Mouse (Mus musculus): ENCODE measurements at regions not wholly inside any gene's neighbourhood (a gene's known extent, or its start where the extent isn't known, plus 50 kb on each side); places are given as distances from the start of the nearest gene placed in this dataset.

GRCm38 (mm10) chr10:118666009-118666408 is 204.0 kb downstream of the Dyrk2 start:
- TF ChIP-seq CTCF (IDR thresholded peaks at IDR 0.05; ENCODE audit: extremely low read depth, insufficient read length, insufficient replicate concordance, low read depth, low read length) = no peak
- TF ChIP-seq POLR2A (IDR thresholded peaks at IDR 0.05; ENCODE audit: low read depth, low read length) = no peak
